In the genomic region with DNA sequence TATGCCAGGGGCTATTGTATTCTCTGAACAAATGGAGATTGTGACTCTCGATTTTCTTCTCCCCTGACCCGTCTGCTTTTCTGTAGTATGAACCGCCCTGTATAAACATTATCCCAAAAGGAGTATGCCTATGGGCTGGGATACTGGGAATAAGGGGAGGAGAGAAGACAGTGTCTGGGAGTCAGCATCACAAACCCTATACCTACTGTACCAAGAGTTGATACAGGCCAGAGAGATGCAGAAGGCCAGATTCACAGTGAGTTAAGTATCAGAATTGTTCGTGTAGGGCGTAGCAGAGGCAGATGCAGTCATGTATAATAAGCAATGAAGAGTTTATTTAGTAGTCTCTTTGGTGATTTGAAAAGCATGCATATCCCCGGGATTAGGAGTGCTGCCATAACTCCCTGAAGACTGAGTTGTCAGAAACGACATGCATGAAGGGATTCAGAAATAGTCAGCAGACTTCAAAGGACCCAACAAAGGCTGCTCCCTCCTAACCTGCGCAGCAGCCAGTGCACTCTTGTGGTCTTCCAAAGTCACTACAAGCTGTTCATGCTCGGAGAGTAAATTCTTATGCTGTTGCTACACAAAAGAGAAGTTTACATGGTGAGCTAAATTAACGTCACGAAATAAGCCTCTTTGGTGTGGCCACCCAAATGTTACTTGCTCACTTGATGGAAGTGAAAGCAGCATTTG, we compare ENCODE assay signal across 14 mouse cellular contexts. TPM values are rescaled to one million over a fixed set of nuclear protein-coding genes. Genes with fewer than 3 reads are reported as not detected.
DNase-seq lines count a peak whose midpoint lies in the region; ATAC-seq and TF ChIP-seq lines count a peak whose summit lies in the region.
"Had no signal": no experiment of that assay in that cellular context is flagged by ENCODE, and none has a peak within 500 bp of the region (broad histone marks: within the 10 kb centered on the region; RNA-seq: fewer than 3 reads in every experiment).

No protein-coding gene starts in this region.

- no peaks in the 10 kb centered on the region for H3K36me3 ChIP-seq in E14TG2a.4 (ENCODE audit: insufficient read depth, low read length)
- peaks cover 13% of the 10 kb centered on the region; the same call in 1 of the 2 replicates for H3K36me3 ChIP-seq in midbrain, embryonic 14.5 days (ENCODE audit: control insufficient read depth, insufficient read depth, low read length)

- H3K4me2 ChIP-seq in midbrain, embryonic 14.5 days (ENCODE audit: low read length): no peak overlapping the region
- H3K4me2 ChIP-seq: heart, embryonic 15.5 days; limb, embryonic 12.5 days; lung, embryonic 15.5 days had no signal

- no peak overlapping the region for H3K9ac ChIP-seq in midbrain, embryonic 14.5 days (replicated peaks; ENCODE audit: low read length)
- H3K9ac ChIP-seq: heart, embryonic 15.5 days; limb, embryonic 12.5 days; lung, embryonic 15.5 days had no signal

- peak; percentile 30 for DNase-seq in embryo, embryonic 10.5 days (ENCODE audit: low spot score)
- no peak for DNase-seq in embryo, embryonic 10 days (ENCODE audit: low spot score)
- no peak for DNase-seq in layer of hippocampus, adult 2 months (ENCODE audit: low spot score in 2 of 2)
- no peak for DNase-seq in layer of hippocampus, adult 11-12 months (ENCODE audit: low spot score)
- peak; percentile 79 for DNase-seq in midbrain, embryonic 14.5 days
- DNase-seq: kidney, adult 18-20 months; layer of hippocampus, adult 9-11 months had no signal

- no peaks in the 10 kb centered on the region for H3K4me1 ChIP-seq in E14TG2a.4 (replicated peaks; ENCODE audit: low read depth, low read length)
- no peaks in the 10 kb centered on the region for H3K4me1 ChIP-seq in midbrain, embryonic 14.5 days (ENCODE audit: control insufficient read depth, insufficient read depth, low read length)
- H3K4me1 ChIP-seq: heart, embryonic 15.5 days; limb, embryonic 12.5 days; lung, embryonic 15.5 days had no signal

- peak; percentile 59 for TF ChIP-seq CTCF in layer of hippocampus, adult 2 months (conservative IDR thresholded peaks at IDR 0.05)
- TF ChIP-seq CTCF in E14TG2a.4 (conservative IDR thresholded peaks at IDR 0.05; ENCODE audit: low read length): peak; percentile 11; the same call in 1 of the 2 replicates

- 49% methylated on average over 11 of the region's 11 CpGs for WGBS in midbrain, embryonic 14.5 days

- peak; percentile 79; the same call in 1 of the 2 replicates for ATAC-seq in midbrain, embryonic 14.5 days (ENCODE audit: low FRiP score, low TSS enrichment)
- no peak for ATAC-seq in CD4-positive, CD25-positive, alpha-beta regulatory T cell, adult 4 months
- ATAC-seq in monocyte, adult 5-6 weeks (replicated peaks; ENCODE audit: insufficient number of reproducible peaks, low FRiP score, low TSS enrichment, poor library complexity, severe bottlenecking): no peak

- H3K27me3 ChIP-seq in E14TG2a.4 (ENCODE audit: insufficient read depth, low read length): no peaks in the 10 kb centered on the region
- H3K27me3 ChIP-seq in midbrain, embryonic 14.5 days (ENCODE audit: control insufficient read depth, insufficient read depth, low read length): no peaks in the 10 kb centered on the region
- H3K27me3 ChIP-seq: heart, embryonic 15.5 days; limb, embryonic 12.5 days; lung, embryonic 15.5 days had no signal

- H3K9me3 ChIP-seq in E14TG2a.4 (ENCODE audit: low read length): no peaks in the 10 kb centered on the region
- H3K9me3 ChIP-seq in midbrain, embryonic 14.5 days (ENCODE audit: control insufficient read depth, low read length): no peaks in the 10 kb centered on the region
- H3K9me3 ChIP-seq: heart, embryonic 15.5 days; limb, embryonic 12.5 days; lung, embryonic 15.5 days had no signal

- H3K27ac ChIP-seq in layer of hippocampus, adult 2 months: no peak overlapping the region
- peak overlapping the region; percentile 60; the same call in 1 of the 2 replicates for H3K27ac ChIP-seq in midbrain, embryonic 14.5 days (replicated peaks; ENCODE audit: low read depth, low read length)
- H3K27ac ChIP-seq: heart, embryonic 15.5 days; limb, embryonic 12.5 days; lung, embryonic 15.5 days had no signal

- H3K4me3 ChIP-seq in layer of hippocampus, adult 2 months: no peak overlapping the region
- no peak overlapping the region for H3K4me3 ChIP-seq in E14TG2a.4 (replicated peaks; ENCODE audit: low read length)
- H3K4me3 ChIP-seq in midbrain, embryonic 14.5 days (replicated peaks; ENCODE audit: low read depth, low read length): no peak overlapping the region
- H3K4me3 ChIP-seq: heart, embryonic 15.5 days; limb, embryonic 12.5 days; lung, embryonic 15.5 days; myocyte had no signal

RNA-seq across cellular contexts. Expression of a gene that starts 54.7 kb away (rescaled TPM):
- total RNA-seq in layer of hippocampus, adult 2 months (2021): 10 to 100 TPM; 26.2 to 31.5 TPM
- polyA plus RNA-seq in midbrain, embryonic 14.5 days (2014; fragmentation: Nextera tagmentation; extraction: Ambion mirVana): 15.2 and 20.6 TPM in 2 replicates
- 1 to 10 TPM; 5.1 to 8.0 TPM for polyA plus RNA-seq in CD4-positive, CD25-positive, alpha-beta regulatory T cell, adult 4 months (2017; shearing (Covaris generic))
- total RNA-seq in monocyte, adult 5-6 weeks (2017): 20.9 to 27.7 TPM (median 24.2 TPM) in 3 replicates

Comparison
In these comparisons a context has a peak if more than half of its experiments do, and no peak if none do; other contexts are left out.
1. DNase-seq: peak in embryo, embryonic 10.5 days (single experiment) and midbrain, embryonic 14.5 days (single experiment); none in embryo, embryonic 10 days (single experiment), layer of hippocampus, adult 2 months (0 of 2) and layer of hippocampus, adult 11-12 months (single experiment).